Mouse (Mus musculus): ENCODE results near the gene Cx3cr1.
"Not testable (repeated sequence)": the region's sequence is repeated elsewhere in the genome, so short reads cannot be mapped to it uniquely, and the experiment has no call there.

Gene Cx3cr1

DNA sequence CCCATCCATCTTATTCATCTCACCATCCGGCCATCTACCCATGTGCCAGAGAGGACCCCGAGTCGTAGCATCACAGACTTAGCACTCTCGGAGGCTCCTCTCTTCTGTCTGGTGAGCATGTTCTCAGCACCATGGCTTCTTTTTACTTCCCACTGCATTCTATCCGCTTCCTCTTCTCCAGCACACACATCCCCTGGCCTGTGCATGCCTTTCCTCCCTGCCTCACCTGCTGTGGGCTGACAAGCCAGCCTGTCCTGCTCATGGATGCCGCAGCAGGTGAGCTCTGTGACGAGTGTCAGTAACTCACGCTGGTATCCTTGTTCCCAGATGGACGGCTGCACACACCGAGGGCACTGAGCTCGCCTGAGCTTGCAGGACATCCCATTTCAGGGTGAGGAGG lies at the start of gene Cx3cr1:
Gene Cx3cr1 (minus strand): TSS at position 101 of the 400 bp plus-strand sequence.
- no peak for DNase-seq (ENCODE audit: inconsistent age in 2 of 2, low spot score in 1 of 2)

GRCm38 (mm10) chr9:120118212-120118611 lies 48.5 kb upstream of the Cx3cr1 start:
- no peak for DNase-seq (ENCODE audit: inconsistent age in 2 of 2, low spot score in 1 of 2)

DNA sequence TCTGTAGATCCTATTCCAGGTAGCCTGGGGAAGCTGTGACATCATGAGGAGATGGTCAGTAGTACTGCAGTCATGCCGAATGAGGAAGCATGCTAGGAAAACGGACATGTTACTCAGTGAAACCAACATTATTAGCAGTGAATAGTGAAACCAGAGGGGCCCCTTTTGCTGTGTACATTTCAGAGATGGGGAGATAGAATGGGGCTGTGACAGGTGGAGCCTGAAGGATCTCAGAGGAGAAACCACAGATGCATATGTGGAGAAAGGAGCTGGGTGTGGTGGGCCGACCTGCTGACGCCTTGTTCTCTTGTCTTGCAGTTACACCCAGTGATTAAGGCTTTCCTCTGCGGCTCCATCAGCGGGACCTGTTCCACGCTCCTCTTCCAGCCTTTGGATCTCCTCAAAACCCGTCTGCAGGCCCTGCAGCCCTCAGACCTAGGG lies 46.5 kb upstream of the Cx3cr1 start:
- DNase-seq (ENCODE audit: inconsistent age in 2 of 2, low spot score in 1 of 2): no peak

DNA sequence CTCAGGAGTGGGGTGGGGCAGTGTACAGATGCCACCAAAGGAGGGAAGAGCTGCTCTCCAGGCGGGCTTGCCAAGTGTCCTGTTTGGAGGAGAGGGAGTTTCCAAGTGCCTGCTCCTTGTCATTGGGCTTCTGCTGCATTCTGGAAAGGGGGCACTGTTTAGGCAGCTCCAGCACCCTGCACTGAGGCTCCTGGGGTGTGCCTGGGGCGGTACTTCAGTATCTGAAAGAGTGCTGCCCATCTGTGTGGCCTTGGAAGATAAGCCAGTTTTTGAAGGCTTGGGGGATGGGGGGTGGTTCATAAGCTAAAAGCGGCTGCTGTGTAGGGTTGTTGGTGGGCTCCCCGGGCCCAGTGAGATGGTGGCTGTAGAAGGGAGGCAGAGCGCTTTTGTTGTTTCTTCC lies 45.9 kb upstream of the Cx3cr1 start:
- peak in 1 of 2 experiments; percentile 54 for DNase-seq (ENCODE audit: inconsistent age in 2 of 2, low spot score in 1 of 2)

- no peak for DNase-seq (ENCODE audit: inconsistent age in 2 of 2, low spot score in 1 of 2)
Observed at GRCm38 (mm10) chr9:120114789-120115151, 45.1 kb upstream of the Cx3cr1 start.

GRCm38 (mm10) chr9:120114051-120114788 lies 44.5 kb upstream of the Cx3cr1 start:
- no peak for DNase-seq (ENCODE audit: inconsistent age in 2 of 2, low spot score in 1 of 2)

- no peak for DNase-seq (ENCODE audit: inconsistent age in 2 of 2, low spot score in 1 of 2)
Observed at GRCm38 (mm10) chr9:120113456-120113855, 43.8 kb upstream of the Cx3cr1 start.

DNA sequence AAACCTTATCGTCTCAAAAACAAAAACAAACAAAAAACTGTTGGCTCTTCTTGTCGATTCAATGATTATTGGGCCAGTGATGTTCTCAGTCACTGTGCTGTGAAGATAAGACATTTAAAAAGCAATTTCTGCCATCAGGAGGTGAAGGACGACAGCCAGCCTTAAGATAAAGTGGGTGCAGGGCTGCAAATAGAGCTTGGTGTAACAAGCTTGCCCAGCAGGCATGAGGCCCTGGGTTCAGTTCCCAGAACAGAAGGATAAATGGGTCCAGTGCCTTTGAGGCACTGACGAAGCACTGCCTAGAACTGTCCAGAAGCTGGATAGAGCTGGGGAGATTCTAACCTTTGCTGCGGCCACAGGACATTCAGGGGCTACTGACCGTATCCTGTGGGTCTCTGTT lies 42.8 kb upstream of the Cx3cr1 start:
- DNase-seq (ENCODE audit: inconsistent age in 2 of 2, low spot score in 1 of 2): peak in 1 of 2 experiments; percentile 2

DNA sequence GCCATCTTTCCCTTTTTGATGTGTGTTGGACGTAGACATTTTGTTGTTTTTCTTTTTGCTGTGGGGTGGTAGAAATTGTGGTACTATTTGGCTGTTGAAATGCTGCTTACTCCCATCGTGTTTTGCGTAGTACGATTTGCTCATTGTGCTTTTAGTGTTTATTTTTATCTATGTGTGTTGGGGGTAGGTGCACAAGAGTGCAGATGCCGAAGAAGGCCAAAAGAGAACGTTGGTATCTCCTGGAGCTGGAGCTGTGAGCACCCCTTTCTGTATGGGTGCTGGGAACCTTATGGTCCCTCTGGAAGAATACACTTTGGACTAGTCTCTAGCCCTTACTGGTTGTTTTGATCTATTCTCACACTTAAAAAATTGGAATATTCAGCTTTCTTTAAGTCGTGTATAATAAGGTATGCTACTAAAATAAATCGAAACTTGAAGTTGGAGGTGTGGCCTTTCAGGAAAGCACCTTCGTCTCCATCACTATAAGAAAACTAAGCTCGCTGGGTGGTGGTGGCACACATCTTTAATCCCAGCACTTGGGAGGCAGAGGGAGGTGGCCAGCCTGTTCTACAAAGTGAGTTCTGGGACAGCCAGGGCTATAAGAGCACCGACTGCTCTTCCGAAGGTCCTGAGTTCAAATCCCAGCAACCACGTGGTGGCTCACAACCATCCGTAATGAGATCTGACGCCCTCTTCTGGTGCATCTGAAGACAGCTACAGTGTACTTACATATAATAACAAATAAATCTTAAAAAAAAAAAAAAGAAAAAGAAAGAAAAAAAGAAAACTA lies 41.7 kb upstream of the Cx3cr1 start:
- no peak for DNase-seq (ENCODE audit: inconsistent age in 2 of 2, low spot score in 1 of 2)

DNA sequence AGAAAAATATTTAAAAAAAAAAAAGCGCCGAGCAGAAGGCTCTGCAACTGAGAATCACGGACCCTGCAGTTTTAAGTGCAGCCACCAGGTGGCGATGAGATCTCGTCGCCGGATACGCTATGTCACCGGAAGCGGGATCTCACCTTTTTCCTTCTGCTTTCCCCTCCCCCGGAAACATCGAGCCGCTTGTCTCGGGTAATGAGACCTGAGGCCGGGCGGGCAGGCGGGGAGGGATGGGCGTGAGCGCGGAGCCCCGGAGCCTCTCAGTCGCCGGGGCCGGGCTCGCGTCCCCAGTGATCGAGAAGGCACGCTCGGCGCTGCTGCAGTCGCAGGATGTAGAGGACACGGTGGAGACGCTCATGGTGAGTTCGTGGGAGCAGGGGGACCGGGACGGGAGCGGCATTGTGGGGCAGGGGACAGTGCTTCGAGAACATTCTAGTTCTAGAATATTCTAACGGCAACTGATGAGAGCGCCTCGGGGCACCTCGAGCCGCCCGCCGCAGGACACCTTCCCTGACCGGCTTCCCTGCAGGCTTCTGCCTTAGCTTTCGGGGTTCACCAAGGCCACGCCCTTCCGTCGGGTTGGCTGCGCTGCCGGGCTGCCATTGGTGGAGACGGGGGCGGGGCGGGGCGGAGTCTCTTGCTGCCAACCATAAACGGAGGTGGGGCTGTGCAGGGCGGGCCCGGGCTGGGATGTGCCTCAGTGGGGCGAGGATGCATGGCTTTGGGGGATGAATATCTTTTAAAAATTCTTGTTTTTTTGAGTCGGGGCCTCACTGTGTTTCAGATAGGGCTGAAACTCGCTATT lies 40.7 kb upstream of the Cx3cr1 start, which contains the start of gene Slc25a38:
Gene Slc25a38 (plus strand): TSS at position 164 of the 808 bp plus-strand sequence.
- peak; percentile 96 to 98 for DNase-seq (ENCODE audit: inconsistent age in 2 of 2, low spot score in 1 of 2)

GRCm38 (mm10) chr9:120108953-120109352 lies 39.3 kb upstream of the Cx3cr1 start:
- DNase-seq (ENCODE audit: inconsistent age in 2 of 2, low spot score in 1 of 2): not testable (repeated sequence)

DNA sequence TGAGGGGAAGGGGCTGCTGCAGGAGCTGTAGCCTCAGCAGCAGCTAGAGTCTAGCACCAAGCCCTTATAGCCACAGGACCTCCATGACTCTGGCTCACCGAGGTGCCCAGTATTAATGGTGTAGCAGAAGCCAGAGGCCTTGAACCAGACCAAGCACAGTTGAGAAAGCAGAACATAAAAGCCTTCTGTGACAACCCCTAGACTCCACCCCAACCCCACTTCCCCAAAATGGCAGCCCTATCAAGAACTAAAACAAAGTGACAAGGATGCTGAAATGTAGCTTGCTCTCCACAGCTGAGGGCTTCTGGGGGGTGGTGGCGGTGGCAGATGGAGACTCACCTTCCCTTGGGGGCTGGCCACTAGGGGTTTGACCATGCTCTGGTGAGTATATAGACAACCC lies 31.5 kb upstream of the Cx3cr1 start:
- no peak for DNase-seq (ENCODE audit: inconsistent age in 2 of 2, low spot score in 1 of 2)

DNA sequence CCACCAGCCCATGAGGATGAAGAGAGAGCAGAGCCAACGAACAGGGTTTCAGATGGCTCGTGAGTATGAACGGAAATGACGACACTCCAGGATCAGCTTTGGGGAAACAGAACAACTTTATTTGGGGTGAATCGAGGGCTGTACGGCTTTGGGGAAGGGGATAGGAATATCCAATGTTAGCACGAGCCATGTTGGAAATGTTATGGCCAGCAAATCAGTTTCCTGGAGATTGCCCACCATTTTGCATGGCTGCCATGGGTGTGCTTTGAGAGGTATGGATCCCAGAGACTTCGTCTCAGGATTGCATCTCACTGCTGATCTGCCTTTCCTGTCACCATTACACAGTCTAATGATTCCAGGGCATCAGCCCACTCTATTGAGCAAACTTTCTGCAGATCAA lies 29.6 kb upstream of the Cx3cr1 start:
- DNase-seq (ENCODE audit: inconsistent age in 2 of 2, low spot score in 1 of 2): no peak

DNA sequence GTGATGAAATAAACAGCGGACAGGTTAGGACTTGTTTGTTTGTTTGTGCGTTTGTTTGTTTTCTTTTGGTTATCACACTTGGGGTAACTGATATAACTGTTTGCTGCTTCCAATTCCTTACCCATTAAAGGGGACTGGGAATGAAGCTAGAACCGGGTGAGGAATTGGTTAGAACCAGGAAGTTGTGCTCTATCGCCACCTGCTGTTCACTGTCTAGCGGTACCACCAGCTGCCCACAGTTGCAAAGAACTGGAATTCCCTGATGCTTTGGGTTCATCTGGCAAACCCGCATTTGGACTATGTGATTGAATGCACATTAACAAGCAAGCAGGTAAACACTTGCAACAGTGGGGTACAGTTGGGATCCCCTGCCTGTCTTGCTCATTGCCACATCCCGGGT lies 29.0 kb upstream of the Cx3cr1 start:
- peak; percentile 41 to 87 for DNase-seq (ENCODE audit: inconsistent age in 2 of 2, low spot score in 1 of 2)

- DNase-seq (ENCODE audit: inconsistent age in 2 of 2, low spot score in 1 of 2): no peak
Observed at GRCm38 (mm10) chr9:120095886-120096285, 26.2 kb upstream of the Cx3cr1 start.

GRCm38 (mm10) chr9:120093701-120094100 lies 24.0 kb upstream of the Cx3cr1 start:
- DNase-seq (ENCODE audit: inconsistent age in 2 of 2, low spot score in 1 of 2): no peak

DNA sequence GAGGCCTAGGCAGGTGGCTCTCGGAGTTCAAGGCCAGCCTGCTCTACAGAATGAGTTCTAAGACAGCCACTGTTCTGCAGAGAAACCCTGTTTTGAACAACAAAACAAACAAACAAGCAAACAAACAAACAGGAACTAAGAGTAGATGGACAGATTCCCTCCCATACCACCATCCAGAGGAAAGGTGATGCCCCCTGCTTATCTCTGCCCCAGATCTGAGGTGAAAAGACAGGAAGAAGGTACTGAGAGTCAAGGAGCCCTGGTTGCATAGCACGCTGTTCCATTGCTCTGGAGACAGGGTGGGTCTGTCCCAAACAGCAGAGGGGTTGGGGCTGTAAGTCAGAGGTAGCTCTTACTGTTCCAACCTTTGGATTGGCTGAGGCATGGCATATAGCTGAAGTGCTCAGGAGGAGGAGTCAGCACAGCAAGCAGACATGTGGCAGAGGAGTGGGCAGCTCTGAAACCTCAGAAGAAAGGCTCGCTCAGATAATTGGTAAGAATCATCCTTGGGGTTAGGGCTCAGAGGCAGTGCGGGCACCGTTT lies 22.1 kb upstream of the Cx3cr1 start, which contains the start of gene Ccr8:
Gene Ccr8 (plus strand): TSS at position 419 of the 543 bp plus-strand sequence.
- no peak for DNase-seq (ENCODE audit: inconsistent age in 2 of 2, low spot score in 1 of 2)

DNA sequence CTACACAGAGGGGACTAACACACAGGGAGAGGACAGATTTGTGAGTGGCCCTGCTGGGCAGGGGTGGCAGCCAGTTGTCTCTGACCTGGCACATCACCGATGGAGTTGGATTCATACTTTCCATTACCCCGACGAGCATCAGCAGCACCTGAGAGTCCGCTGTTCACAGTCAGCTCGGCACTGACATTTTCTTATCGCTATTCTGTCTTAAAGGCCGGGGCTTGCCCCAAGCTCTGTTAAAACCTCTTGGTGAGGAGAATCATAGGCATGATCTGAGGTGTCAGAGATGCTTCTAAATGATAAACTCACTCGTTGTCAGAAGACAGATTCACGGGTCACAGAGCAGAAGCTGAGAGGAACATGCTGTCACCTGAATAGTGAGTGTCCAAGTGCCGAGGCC lies 21.4 kb upstream of the Cx3cr1 start:
- DNase-seq (ENCODE audit: inconsistent age in 2 of 2, low spot score in 1 of 2): no peak

GRCm38 (mm10) chr9:120089125-120089524 lies 19.4 kb upstream of the Cx3cr1 start:
- no peak for DNase-seq (ENCODE audit: inconsistent age in 2 of 2, low spot score in 1 of 2)

DNA sequence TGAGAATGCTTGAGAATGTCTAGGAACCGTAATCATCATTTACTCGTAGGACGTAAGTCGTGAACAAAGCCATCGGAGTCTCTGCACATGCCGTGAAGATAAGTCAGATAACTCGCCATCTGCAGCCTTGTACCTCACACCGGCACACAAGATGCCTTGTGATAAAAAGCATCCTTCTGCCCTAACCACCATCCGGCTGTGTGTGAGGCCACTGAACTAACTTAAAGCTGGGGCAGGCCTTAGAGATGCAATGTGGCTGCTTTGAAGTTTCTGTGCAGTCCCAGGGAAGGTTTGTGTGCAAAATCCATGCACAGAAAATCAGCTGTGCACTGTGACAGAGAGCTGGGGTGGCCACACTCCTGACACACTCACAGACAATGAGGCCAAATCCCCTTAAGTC lies 14.7 kb upstream of the Cx3cr1 start:
- DNase-seq (ENCODE audit: inconsistent age in 2 of 2, low spot score in 1 of 2): no peak

Measured in adrenal gland, adult (tissue).